Mouse (Mus musculus) CH12.LX (cell line): ENCODE measurements around the gene Zfp277. TPM values are rescaled to one million over a fixed set of nuclear protein-coding genes. Genes with fewer than 3 reads are reported as not detected.

Experiments
- DNase-seq: peaks from one replicate; pipeline ENCODE4 v3.0.0-alpha.2; 2013; ENCODE audit errors: extremely low read depth
- H3K27ac ChIP-seq: 2 replicates; pipeline ENCODE4 v1.5.1; 2012; ENCODE audit warnings: low read depth, mild to moderate bottlenecking, control low read depth, moderate library complexity; ENCODE audit not compliant: insufficient read depth
- H3K27me3 ChIP-seq: replicated peaks from 2 replicates; pipeline ENCODE3; 2012; ENCODE audit warnings: inconsistent platforms
- H3K36me3 ChIP-seq, 2 experiments: replicated peaks in 1 of 2; 2 replicates each; pipeline versions ENCODE3 to v1.6.1; 2012; ENCODE audit warnings: inconsistent platforms in 1 of 2, low read length in 1 of 2, mild to moderate bottlenecking in 1 of 2, mixed read lengths in 1 of 2, moderate library complexity in 1 of 2; ENCODE audit not compliant: control insufficient read depth in 1 of 2, insufficient read depth in 1 of 2
- H3K4me1 ChIP-seq, 2 experiments: 2 replicates each; pipeline ENCODE4 v1.6.1; 2012; ENCODE audit warnings: inconsistent platforms in 1 of 2, moderate library complexity in 1 of 2; ENCODE audit not compliant: insufficient read depth in 2 of 2, control insufficient read depth in 1 of 2
- H3K4me2 ChIP-seq: 2 replicates; pipeline ENCODE4 v1.6.1; 2012; ENCODE audit warnings: low read depth, mild to moderate bottlenecking, control low read depth; ENCODE audit not compliant: poor library complexity, insufficient read depth, severe bottlenecking
- H3K4me3 ChIP-seq, 3 experiments: fragments of 150-350 bp in 1 of 3; sonication (generic) in 1 of 3; replicated peaks in 1 of 3; 2 replicates each; pipeline versions ENCODE3 to v1.5.1; 2011 to 2012; ENCODE audit warnings: low read depth in 2 of 3, low read length in 2 of 3, mild to moderate bottlenecking in 2 of 3, moderate library complexity in 2 of 3, control low read depth in 1 of 3, improper control_type of control experiment in 1 of 3, inconsistent platforms in 1 of 3, mixed read lengths in 1 of 3; ENCODE audit not compliant: poor library complexity in 1 of 3
- H3K79me2 ChIP-seq: replicated peaks from 2 replicates; pipeline ENCODE4 v1.6.1; 2012; ENCODE audit warnings: mild to moderate bottlenecking, moderate library complexity; ENCODE audit not compliant: control insufficient read depth, poor library complexity, insufficient read depth, severe bottlenecking; ENCODE audit errors: extremely low read depth
- H3K9ac ChIP-seq: 2 replicates; pipeline ENCODE4 v1.6.1; 2012; ENCODE audit warnings: low read depth, mild to moderate bottlenecking, control low read depth, moderate library complexity; ENCODE audit not compliant: insufficient read depth
- H3K9me3 ChIP-seq: replicated peaks from 2 replicates; pipeline ENCODE3; 2012; ENCODE audit warnings: low read length, inconsistent platforms, mixed read lengths
- BHLHE40 ChIP-seq: IDR thresholded peaks from 2 replicates; pipeline ENCODE4 v1.6.1; 2011; ENCODE audit warnings: mild to moderate bottlenecking, low read depth, low read length, improper control_type of control experiment
- CHD1 ChIP-seq: IDR thresholded peaks from 2 replicates; pipeline ENCODE4 v1.6.1; 2012; ENCODE audit warnings: low read depth, low read length, improper control_type of control experiment, inconsistent platforms
- CTCF ChIP-seq, 2 experiments: IDR thresholded peaks in 1 of 2; conservative IDR thresholded peaks in 1 of 2; 2 replicates each; pipeline ENCODE4 v1.5.1; 2011 to 2012; ENCODE audit warnings: low read depth in 2 of 2, low read length in 2 of 2, improper control_type of control experiment in 1 of 2, inconsistent platforms in 1 of 2, mild to moderate bottlenecking in 1 of 2, moderate library complexity in 1 of 2
- E2F4 ChIP-seq: IDR thresholded peaks from 2 replicates; pipeline ENCODE4 v1.6.1; 2011; ENCODE audit warnings: low read depth, low read length, improper control_type of control experiment; ENCODE audit not compliant: insufficient replicate concordance
- ETS1 ChIP-seq: conservative IDR thresholded peaks from 2 replicates; pipeline ENCODE4 v1.6.1; 2012; ENCODE audit warnings: low read depth, mild to moderate bottlenecking, inconsistent platforms, low read length, improper control_type of control experiment, moderate library complexity
- GABPA ChIP-seq: IDR thresholded peaks from 2 replicates; pipeline ENCODE4 v1.6.1; 2012; ENCODE audit warnings: low read depth, low read length, improper control_type of control experiment, inconsistent platforms; ENCODE audit not compliant: insufficient replicate concordance
- MAFK ChIP-seq: IDR thresholded peaks from 2 replicates; pipeline ENCODE4 v1.6.1; 2011; ENCODE audit warnings: low read length, improper control_type of control experiment; ENCODE audit not compliant: insufficient replicate concordance
- MEF2A ChIP-seq: IDR thresholded peaks from 2 replicates; pipeline ENCODE4 v1.6.1; 2014; ENCODE audit warnings: low read depth, mild to moderate bottlenecking, inconsistent platforms, low read length, improper control_type of control experiment, borderline replicate concordance
- NELFE ChIP-seq: IDR thresholded peaks from 2 replicates; pipeline ENCODE4 v1.6.1; 2011; ENCODE audit warnings: low read depth, low read length, improper control_type of control experiment
- POLR2A ChIP-seq: IDR thresholded peaks from 2 replicates; pipeline ENCODE4 v1.6.1; 2011; ENCODE audit warnings: low read depth, mild to moderate bottlenecking, improper control_type of control experiment, low read length
- UBTF ChIP-seq: IDR thresholded peaks from 2 replicates; pipeline ENCODE4 v1.6.1; 2012; ENCODE audit warnings: low read depth, mild to moderate bottlenecking, inconsistent platforms, low read length, improper control_type of control experiment, moderate library complexity
- USF2 ChIP-seq: conservative IDR thresholded peaks from 2 replicates; pipeline ENCODE4 v1.6.1; 2011; ENCODE audit warnings: low read depth, low read length, improper control_type of control experiment
- ZC3H11A ChIP-seq: IDR thresholded peaks from 2 replicates; pipeline ENCODE4 v1.6.1; 2012; ENCODE audit warnings: low read depth, mild to moderate bottlenecking, inconsistent platforms, low read length, improper control_type of control experiment
- ZMIZ1 ChIP-seq: IDR thresholded peaks from 2 replicates; pipeline ENCODE4 v1.6.1; 2012; ENCODE audit warnings: low read depth, mild to moderate bottlenecking, inconsistent platforms, low read length, improper control_type of control experiment
- ZNF384 ChIP-seq: IDR thresholded peaks from 2 replicates; pipeline ENCODE4 v1.6.1; 2012; ENCODE audit warnings: low read depth, low read length, improper control_type of control experiment, inconsistent platforms
- dilution Hi-C: fragments of 300-500 bp; cut with MboI; formaldehyde crosslinking; loops from 2 replicates; pipeline ENCODE4 v1.14.3; 2020; ENCODE audit warnings: low sequenced_read_pairs; ENCODE audit not compliant: extremely low pct_unique_long_range_greater_than_20kb, extremely low pct_ligation_motif_present
- in situ Hi-C: fragments of 300-500 bp; cut with MboI; formaldehyde crosslinking; loops from 3 replicates; pipeline ENCODE4 v1.14.3; 2019; ENCODE audit warnings: low sequenced_read_pairs, low pct_ligation_motif_present, low pct_unique_long_range_greater_than_20kb, mixed read lengths
- polyA plus RNA-seq: library from polyadenylated mRNA; unstranded; fragments of >175 nt; gene quantifications from 2 replicates; pipeline ENCODE4 v1.2.1, GENCODE M21; 2012; ENCODE audit warnings: low read depth; ENCODE audit not compliant: insufficient read length
- total RNA-seq, 2 experiments: library from RNA; depleted of rRNA; stranded (reverse); fragments of 300-350 nt in 1 of 2; fragments of >200 nt in 1 of 2; gene quantifications; 2 replicates each; pipeline ENCODE4 v1.2.3; 2012 to 2014

Zfp277 gene
- total and polyA plus RNA-seq, 3 experiments, result 13.7 to 31.2 (median 18.9) TPM

GRCm38 (mm10) chr12:40471649-40472399, 26.1 kb upstream of the Zfp277 start:
- H3K4me2 ChIP-seq, result no peak overlapping the region
- no peaks in the 10 kb centered on the region for H3K79me2 ChIP-seq
- no peak overlapping the region for H3K4me3 ChIP-seq
- no peak overlapping the region for H3K9ac ChIP-seq
- no peaks in the 10 kb centered on the region for H3K9me3 ChIP-seq
- dilution Hi-C loops, result no loop called here
- no peak overlapping the region for H3K27ac ChIP-seq
- no peak for DNase-seq
- peaks cover 0 to 3% of the 10 kb centered on the region in 2 experiments; a peak in 1 of 4 replicates for H3K4me1 ChIP-seq
- no peaks in the 10 kb centered on the region for H3K36me3 ChIP-seq
- no peaks in the 10 kb centered on the region for H3K27me3 ChIP-seq
- TF ChIP-seq ZC3H11A, result no peak
- no peak for TF ChIP-seq CHD1
- TF ChIP-seq CTCF (conservative IDR thresholded peaks at IDR 0.05 in 1 of 2, IDR thresholded peaks at IDR 0.05 in 1 of 2; ENCODE audit: low read depth in 2 of 2, low read length in 2 of 2), result no peak
- no peak for TF ChIP-seq GABPA
- in situ Hi-C loops, result no loop called here

- no peak overlapping the region for H3K4me3 ChIP-seq
- H3K36me3 ChIP-seq, result no peaks in the 10 kb centered on the region
- peaks cover 0 to 5% of the 10 kb centered on the region in 2 experiments; a peak in 1 of 4 replicates for H3K4me1 ChIP-seq
- TF ChIP-seq ZNF384 (no peak), BHLHE40 (no peak), USF2 (no peak), MAFK (no peak), ZMIZ1 (no peak), UBTF (no peak), E2F4 (no peak), POLR2A (no peak), MEF2A (no peak), NELFE (no peak), ETS1 (no peak)
- no peak overlapping the region for H3K4me2 ChIP-seq
- no peak for DNase-seq
- no peak overlapping the region for H3K9ac ChIP-seq
- dilution Hi-C loops, result no loop called here
- H3K27me3 ChIP-seq, result no peaks in the 10 kb centered on the region
- in situ Hi-C loops, result no loop called here
- H3K79me2 ChIP-seq, result no peaks in the 10 kb centered on the region
- H3K9me3 ChIP-seq, result no peaks in the 10 kb centered on the region
- H3K27ac ChIP-seq, result no peak overlapping the region
Measured at GRCm38 (mm10) chr12:40469009-40469408, 23.3 kb upstream of the Zfp277 start.
